Mouse (Mus musculus): ENCODE measurements around the gene Pakap.

GRCm38 (mm10) chr4:57656388-57656787 is 88.4 kb downstream of the Pakap start:
- TF ChIP-seq TAL1 (conservative IDR thresholded peaks at IDR 0.05; ENCODE audit: low read depth, low read length) (no peak), CTCF (IDR thresholded peaks at IDR 0.05; ENCODE audit: low read depth, low read length) (no peak), GATA1 (IDR thresholded peaks at IDR 0.05; ENCODE audit: borderline replicate concordance, low read length) (no peak)

All from G1E (cell line).